ENCODE assay signal across 8 mouse cellular contexts in the genomic region with DNA sequence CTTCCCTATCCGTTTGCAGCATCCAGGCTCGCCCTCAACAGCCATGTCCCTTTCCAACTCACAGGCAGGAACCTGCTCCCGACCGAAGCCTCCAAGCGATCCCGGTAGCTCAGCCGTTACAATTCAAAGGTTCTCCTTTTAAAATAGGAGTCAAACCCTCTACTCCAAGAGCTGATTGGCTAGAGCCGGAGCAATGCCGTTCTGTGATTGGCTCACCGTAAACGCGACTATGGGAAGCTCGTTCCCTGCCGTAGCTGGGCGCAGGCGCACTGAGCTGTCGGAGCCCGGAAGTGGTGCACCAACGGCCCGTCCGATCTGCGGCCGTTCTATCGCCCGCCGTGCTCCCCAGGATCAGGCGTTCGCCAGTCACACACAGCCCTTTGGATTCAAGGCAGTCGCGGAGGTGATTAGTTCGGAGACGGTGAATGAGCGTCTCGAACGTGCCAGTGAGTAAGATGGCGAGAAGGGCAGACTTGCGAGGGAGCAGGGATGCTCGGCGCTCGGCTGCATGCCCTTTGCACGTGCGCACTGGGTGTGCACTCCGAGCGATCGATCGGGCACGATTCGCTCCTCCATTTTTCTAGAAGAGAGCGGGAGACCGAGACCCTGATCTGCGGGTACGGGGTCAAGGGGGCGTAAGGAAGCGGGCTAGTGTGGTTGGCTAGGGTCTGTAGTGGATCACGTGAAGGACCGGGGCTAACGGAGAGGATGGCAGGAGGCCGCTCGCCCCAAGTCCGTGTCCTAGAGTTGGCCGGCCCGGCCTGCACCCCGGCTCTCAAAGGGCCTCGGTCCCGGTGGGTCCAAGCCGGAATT. TPM values are rescaled to one million over a fixed set of nuclear protein-coding genes. Genes with fewer than 3 reads are reported as not detected.
A peak's percentile ranks its signal among the peaks of the same experiment; 100 is the strongest.
DNase-seq lines count a peak whose midpoint lies in the region; ATAC-seq and TF ChIP-seq lines count a peak whose summit lies in the region.

Aurka (minus strand) TSS at position 125 of the 813 bp plus-strand sequence.
Cstf1 (plus strand) TSS at position 271 of the 813 bp plus-strand sequence.

- peak; percentile 86 for DNase-seq in Patski (ENCODE audit: low read depth, low spot score)
- DNase-seq in cerebellum, postnatal 14 days, result peak; percentile 95 to 96
- DNase-seq in frontal cortex, postnatal 14 days (ENCODE audit: low spot score in 2 of 2), result peak; percentile 93 to 94
- DNase-seq in layer of hippocampus, postnatal 25 days (ENCODE audit: extremely low spot score in 1 of 2, low spot score in 1 of 2), result peak; percentile 91 to 96
- peak; percentile 96 for DNase-seq in lung, postnatal 25 days (ENCODE audit: low spot score)
- DNase-seq in retina, embryonic 14.5 days (ENCODE audit: low spot score), result peak; percentile 97
- DNase-seq in thymus, postnatal 4 days, result peak; percentile 95

- no peaks in the 10 kb centered on the region for H3K27me3 ChIP-seq in Patski
- no peaks in the 10 kb centered on the region for H3K27me3 ChIP-seq in hindbrain, embryonic 13.5 days

- ATAC-seq in Patski, result peak; percentile 96
- peak; percentile 99 for ATAC-seq in hindbrain, embryonic 13.5 days (ENCODE audit: low FRiP score)

- H3K9ac ChIP-seq in hindbrain, embryonic 13.5 days, result peak within 1 kb of the TSS; percentile 93

- peak within 1 kb of the TSS; percentile 85 for H3K27ac ChIP-seq in hindbrain, embryonic 13.5 days

- CTCF ChIA-PET in Patski (lab: Charles Lee), result no interaction called here

- TF ChIP-seq CTCF in Patski (IDR thresholded peaks at IDR 0.05), result no peak

- H3K4me2 ChIP-seq in hindbrain, embryonic 13.5 days, result peak within 1 kb of the TSS; percentile 91

- WGBS in hindbrain, embryonic 13.5 days, result under 1% methylated on average over 66 of the region's 66 CpGs

- POLR2A ChIA-PET in Patski (lab: Charles Lee), result interaction anchor here (0.6 to 1.4 kb wide), 2 partner anchors 12 to 55 kb away, joined by 3 to 5 read pairs; no protein-coding TSS in a partner anchor

- in situ Hi-C loops in Patski (cut with MboI; ENCODE audit: low pct_unique_long_range_greater_than_20kb), result loop anchor here (10.0 kb wide), 1 partner anchor 274 kb away; no protein-coding TSS in a partner anchor

- no peaks in the 10 kb centered on the region for H3K9me3 ChIP-seq in hindbrain, embryonic 13.5 days

- peak within 1 kb of the TSS; percentile 97 for H3K4me3 ChIP-seq in hindbrain, embryonic 13.5 days

- peaks cover 24% of the 10 kb centered on the region for H3K4me1 ChIP-seq in hindbrain, embryonic 13.5 days (replicated peaks)

- H3K36me3 ChIP-seq in hindbrain, embryonic 13.5 days, result peaks cover 32% of the 10 kb centered on the region

RNA-seq across cellular contexts. Expression of gene Aurka, which starts in this region (rescaled TPM):
- polyA plus RNA-seq in Patski (2021), result 40.7 TPM
- 26.7 and 26.8 TPM in 2 replicates for polyA plus RNA-seq in hindbrain, embryonic 13.5 days (2015; fragmentation: Nextera tagmentation; extraction: Ambion mirVana)
- 1 to 10 TPM; 1.9 to 2.2 TPM for total RNA-seq in layer of hippocampus, postnatal 25 days (2021)

RNA-seq across cellular contexts. Expression of gene Cstf1, which starts in this region (rescaled TPM):
- 34.6 TPM for polyA plus RNA-seq in Patski (2021)
- 25.2 and 27.1 TPM in 2 replicates for polyA plus RNA-seq in hindbrain, embryonic 13.5 days (2015; fragmentation: Nextera tagmentation; extraction: Ambion mirVana)
- 10 to 100 TPM; 22.8 to 25.9 TPM for total RNA-seq in layer of hippocampus, postnatal 25 days (2021)

Comparison
In these comparisons a context has a peak if more than half of its experiments do, and no peak if none do; other contexts are left out.
1. Peak in every context shown above with its lines: DNase-seq, ATAC-seq, H3K4me3 ChIP-seq and H3K27ac ChIP-seq.